Mouse (Mus musculus): ENCODE results near the gene Sept14. TPM values are rescaled to one million over a fixed set of nuclear protein-coding genes. Genes with fewer than 3 reads are reported as not detected.
"Not testable (repeated sequence)": the region's sequence is repeated elsewhere in the genome, so short reads cannot be mapped to it uniquely, and the experiment has no call there.

Gene Sept14
- polyA plus RNA-seq, 1 experiment from 2014 or later: not detected

DNA sequence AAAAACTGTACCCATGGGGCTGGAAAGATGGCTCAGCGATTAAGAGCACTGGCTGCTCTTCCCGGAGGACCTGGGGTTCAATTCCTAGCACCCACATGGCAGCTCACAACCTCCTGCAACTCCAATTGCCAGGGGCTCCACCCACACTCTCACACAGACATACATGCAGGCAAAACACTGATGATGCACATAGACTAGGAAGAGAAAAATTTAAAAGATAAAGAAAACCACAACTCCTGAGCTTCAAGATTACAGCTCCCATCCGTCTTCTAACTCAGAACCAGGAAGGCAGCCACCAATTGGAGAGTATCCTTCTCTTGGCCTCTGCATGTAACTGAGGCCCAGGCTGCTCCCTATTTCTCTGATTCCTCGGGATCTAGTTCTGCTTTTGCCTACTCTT, 16.0 kb upstream of the Sept14 start:
- H3K27ac ChIP-seq (replicated peaks): no peak overlapping the region
- peak overlapping the region; percentile 92; the same call in 1 of the 2 replicates for H3K4me3 ChIP-seq
- no peak overlapping the region for H3K9ac ChIP-seq (replicated peaks)
- H3K4me2 ChIP-seq (replicated peaks): peak overlapping the region; percentile 56; the same call in 1 of the 2 replicates
- peaks cover 26% of the 10 kb centered on the region for H3K4me1 ChIP-seq
- WGBS: 59% methylated on average over 4 of the region's 4 CpGs
- peaks cover 10% of the 10 kb centered on the region for H3K36me3 ChIP-seq
- 0 out of 2 replicates have a peak, but pooled peaks cover 2% of the 10 kb centered on the region for H3K27me3 ChIP-seq
- ATAC-seq (ENCODE audit: low FRiP score, low read depth): no peak
- no peaks in the 10 kb centered on the region for H3K9me3 ChIP-seq

GRCm38 (mm10) chr5:129720176-129720575, 11.9 kb upstream of the Sept14 start:
- peaks cover 32% of the 10 kb centered on the region for H3K36me3 ChIP-seq
- no peak overlapping the region for H3K4me2 ChIP-seq (replicated peaks)
- no peak overlapping the region for H3K9ac ChIP-seq (replicated peaks)
- whole genome bisulfite sequencing: 88% methylated on average over 3 of the region's 3 CpGs
- peaks cover 6% of the 10 kb centered on the region for H3K4me1 ChIP-seq
- H3K9me3 ChIP-seq: no peaks in the 10 kb centered on the region
- no peak overlapping the region for H3K27ac ChIP-seq (replicated peaks)
- no peak for ATAC-seq (ENCODE audit: low FRiP score, low read depth)
- H3K27me3 ChIP-seq: 0 out of 2 replicates have a peak, but pooled peaks cover 2% of the 10 kb centered on the region
- H3K4me3 ChIP-seq: no peak overlapping the region

DNA sequence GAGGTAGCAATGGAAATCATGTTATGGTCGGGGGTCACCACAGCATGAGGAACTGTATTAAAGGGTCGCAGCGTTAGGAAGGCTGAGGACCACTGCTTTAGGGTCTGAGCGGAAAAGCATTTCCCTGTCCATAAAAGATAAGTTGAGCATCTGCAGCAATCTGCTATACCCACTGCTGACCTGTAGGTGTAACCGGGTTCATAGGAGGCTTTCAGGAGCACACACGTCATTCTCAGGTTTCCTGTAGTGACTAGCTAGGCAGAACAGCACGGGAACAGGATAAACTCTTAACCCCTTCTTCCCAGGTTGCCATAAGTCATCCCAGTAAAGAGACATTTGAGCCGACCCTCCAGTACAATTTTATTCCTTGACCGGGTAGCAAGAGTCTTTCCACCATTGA, 8.7 kb upstream of the Sept14 start:
- Histone ChIP-seq H3K9me3 (no peaks in the 10 kb centered on the region), H3K27ac (replicated peaks) (no peak overlapping the region), H3K4me1 (peaks cover 9% of the 10 kb centered on the region), H3K9ac (replicated peaks) (no peak overlapping the region), H3K4me2 (replicated peaks) (no peak overlapping the region), H3K27me3 (no peaks in the 10 kb centered on the region), H3K36me3 (peaks cover 32% of the 10 kb centered on the region), H3K4me3 (no peak overlapping the region)
- ATAC-seq (ENCODE audit: low FRiP score, low read depth): no peak
- WGBS: 86% methylated on average over 9 of the region's 9 CpGs

DNA sequence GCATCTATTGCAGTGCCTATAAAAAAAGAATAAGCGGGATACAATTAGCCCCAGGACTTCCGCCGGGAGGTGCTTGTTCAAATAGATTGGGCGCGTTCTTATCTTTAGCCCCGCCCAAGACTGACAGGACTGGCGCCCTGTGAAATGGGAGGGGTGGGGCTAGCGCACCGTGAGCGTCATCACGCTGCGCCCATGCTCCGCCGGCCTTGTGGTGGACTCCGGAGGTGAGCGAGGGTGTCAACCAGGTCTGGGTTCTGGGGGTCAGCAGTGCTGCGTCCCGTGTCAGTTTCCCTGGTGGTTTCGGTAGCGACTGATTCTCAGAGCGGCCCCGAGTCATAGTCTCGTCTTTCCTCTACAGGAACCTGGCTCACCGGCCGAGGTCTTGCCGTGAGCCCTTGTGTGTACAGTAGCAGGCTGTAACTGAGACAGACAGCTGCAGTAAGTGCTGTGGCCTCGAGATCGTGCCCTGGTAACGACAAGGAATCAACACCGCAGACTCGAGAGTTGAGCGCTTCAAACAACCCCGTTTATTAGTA, 7.1 kb upstream of the Sept14 start, which contains the start of gene Mrps17:
Mrps17 (plus strand) TSS at position 172 of the 536 bp plus-strand sequence.
- under 1% methylated on average over 33 of the region's 33 CpGs for WGBS
- H3K27me3 ChIP-seq: 0 out of 2 replicates have a peak, but pooled peaks cover under 1% of the 10 kb centered on the region
- peak within 1 kb of the TSS; percentile 81 for H3K4me3 ChIP-seq
- peak within 1 kb of the TSS; percentile 69 for H3K4me2 ChIP-seq (replicated peaks)
- H3K9ac ChIP-seq (replicated peaks): peak within 1 kb of the TSS; percentile 82
- peaks cover 9% of the 10 kb centered on the region for H3K4me1 ChIP-seq
- peak; percentile 97 for ATAC-seq (ENCODE audit: low FRiP score, low read depth)
- H3K9me3 ChIP-seq: no peaks in the 10 kb centered on the region
- no peak within 1 kb of the TSS for H3K27ac ChIP-seq (replicated peaks)
- H3K36me3 ChIP-seq: peaks cover 32% of the 10 kb centered on the region

- H3K27ac ChIP-seq (replicated peaks): no peak overlapping the region
- H3K4me3 ChIP-seq: no peak overlapping the region
- no peaks in the 10 kb centered on the region for H3K27me3 ChIP-seq
- no peak overlapping the region for H3K9ac ChIP-seq (replicated peaks)
- H3K4me1 ChIP-seq: no peaks in the 10 kb centered on the region
- no peaks in the 10 kb centered on the region for H3K36me3 ChIP-seq
- H3K4me2 ChIP-seq (replicated peaks): no peak overlapping the region
- no peaks in the 10 kb centered on the region for H3K9me3 ChIP-seq
- no peak for ATAC-seq (ENCODE audit: low FRiP score, low read depth)
Observed at GRCm38 (mm10) chr5:129703368-129703767, 4.9 kb downstream of the Sept14 start.

GRCm38 (mm10) chr5:129701706-129702105, 6.6 kb downstream of the Sept14 start:
- H3K9ac ChIP-seq (replicated peaks): no peak overlapping the region
- H3K27me3 ChIP-seq: no peaks in the 10 kb centered on the region
- no peak overlapping the region for H3K4me3 ChIP-seq
- no peaks in the 10 kb centered on the region for H3K4me1 ChIP-seq
- H3K36me3 ChIP-seq: no peaks in the 10 kb centered on the region
- no peak overlapping the region for H3K4me2 ChIP-seq (replicated peaks)
- no peaks in the 10 kb centered on the region for H3K9me3 ChIP-seq
- no peak overlapping the region for H3K27ac ChIP-seq (replicated peaks)
- no peak for ATAC-seq (ENCODE audit: low FRiP score, low read depth)
- WGBS: 76% methylated on average over 1 of the region's 1 CpGs

- no peaks in the 10 kb centered on the region for H3K36me3 ChIP-seq
- no peak overlapping the region for H3K27ac ChIP-seq (replicated peaks)
- no peaks in the 10 kb centered on the region for H3K9me3 ChIP-seq
- H3K27me3 ChIP-seq: no peaks in the 10 kb centered on the region
- no peaks in the 10 kb centered on the region for H3K4me1 ChIP-seq
- no peak overlapping the region for H3K9ac ChIP-seq (replicated peaks)
- WGBS: 36% methylated on average over 2 of the region's 2 CpGs
- H3K4me2 ChIP-seq (replicated peaks): no peak overlapping the region
- ATAC-seq (ENCODE audit: low FRiP score, low read depth): no peak
- no peak overlapping the region for H3K4me3 ChIP-seq
Observed at GRCm38 (mm10) chr5:129700506-129700905, 7.8 kb downstream of the Sept14 start.

GRCm38 (mm10) chr5:129690528-129690927, 17.8 kb downstream of the Sept14 start:
- no peak overlapping the region for H3K9ac ChIP-seq (replicated peaks)
- no peaks in the 10 kb centered on the region for H3K36me3 ChIP-seq
- H3K4me3 ChIP-seq: no peak overlapping the region
- ATAC-seq (ENCODE audit: low FRiP score, low read depth): no peak
- no peak overlapping the region for H3K27ac ChIP-seq (replicated peaks)
- 87% methylated on average over 3 of the region's 3 CpGs for WGBS
- no peaks in the 10 kb centered on the region for H3K4me1 ChIP-seq
- H3K4me2 ChIP-seq (replicated peaks): no peak overlapping the region
- no peaks in the 10 kb centered on the region for H3K9me3 ChIP-seq
- H3K27me3 ChIP-seq: no peaks in the 10 kb centered on the region

- WGBS: 88% methylated on average over 7 of the region's 7 CpGs
- no peaks in the 10 kb centered on the region for H3K9me3 ChIP-seq
- no peak overlapping the region for H3K27ac ChIP-seq (replicated peaks)
- no peaks in the 10 kb centered on the region for H3K27me3 ChIP-seq
- no peaks in the 10 kb centered on the region for H3K36me3 ChIP-seq
- H3K4me3 ChIP-seq: no peak overlapping the region
- no peak for ATAC-seq (ENCODE audit: low FRiP score, low read depth)
- H3K4me1 ChIP-seq: no peaks in the 10 kb centered on the region
- H3K9ac ChIP-seq (replicated peaks): no peak overlapping the region
- no peak overlapping the region for H3K4me2 ChIP-seq (replicated peaks)
Observed at GRCm38 (mm10) chr5:129687621-129688020, 20.7 kb downstream of the Sept14 start.

DNA sequence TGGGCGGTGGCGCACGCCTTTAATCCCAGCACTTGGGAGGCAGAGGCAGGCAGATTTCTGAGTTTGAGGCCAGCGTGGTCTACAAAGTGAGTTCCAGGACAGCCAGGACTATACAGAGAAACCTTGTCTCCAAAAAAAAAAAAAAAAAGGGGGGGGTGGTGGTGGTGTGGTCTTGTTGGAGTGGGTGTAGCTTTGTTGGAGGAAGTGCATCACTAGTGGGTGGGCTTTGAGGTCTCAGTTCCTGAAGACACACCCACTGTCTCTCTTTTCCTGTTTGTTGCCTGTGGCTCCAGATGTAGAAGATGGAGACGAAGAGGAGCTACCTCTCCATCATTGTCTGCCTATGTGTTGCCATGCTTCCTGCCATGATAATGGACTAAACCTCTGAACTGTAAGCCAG, 23.2 kb downstream of the Sept14 start:
- H3K4me1 ChIP-seq; H3K9me3 ChIP-seq; H3K27ac ChIP-seq (replicated peaks); H3K27me3 ChIP-seq; ATAC-seq (ENCODE audit: low FRiP score, low read depth); H3K9ac ChIP-seq (replicated peaks); H3K4me3 ChIP-seq; H3K4me2 ChIP-seq (replicated peaks); H3K36me3 ChIP-seq: not testable (repeated sequence)
- 96% methylated on average over 5 of the region's 5 CpGs for WGBS

- 2% methylated on average over 23 of the region's 23 CpGs for WGBS
- no peaks in the 10 kb centered on the region for H3K27me3 ChIP-seq
- H3K27ac ChIP-seq (replicated peaks): 0 out of 2 replicates have a peak within 1 kb of the TSS, but pooled peaks have one; percentile 46
Observed at GRCm38 (mm10) chr5:129670036-129670458, 38.3 kb downstream of the Sept14 start, which contains the start of gene Zfp11. TSS of gene Zfp11 (minus strand) at chr5:129670099.

DNA sequence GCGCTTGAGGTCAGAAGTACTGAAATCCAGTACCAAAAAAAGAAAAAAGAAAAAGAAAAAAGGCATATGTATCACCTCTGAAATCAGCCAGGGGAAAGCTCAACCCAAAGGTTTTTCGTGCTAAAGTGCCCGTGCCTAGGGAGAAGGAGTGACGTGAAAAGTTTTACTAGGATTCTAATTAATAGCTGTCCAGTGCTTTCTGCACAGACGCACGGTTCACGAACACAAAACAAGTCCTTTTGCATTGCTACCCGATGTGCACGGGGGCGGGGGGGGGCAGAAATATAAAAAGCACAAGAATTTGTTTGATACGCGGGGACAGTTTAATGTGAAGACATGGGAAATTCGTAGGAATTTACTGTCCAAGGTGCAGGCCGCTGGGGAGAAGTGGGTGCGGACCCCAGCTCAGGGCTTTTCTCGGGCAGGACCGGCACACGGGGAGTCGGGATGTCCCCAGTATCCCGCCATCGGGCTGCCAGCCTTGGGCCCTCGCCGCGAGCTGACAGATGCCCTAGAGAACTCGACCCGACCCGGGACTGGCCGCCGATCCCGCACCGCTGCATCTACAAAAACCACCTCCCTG, 38.8 kb downstream of the Sept14 start:
- Histone ChIP-seq H3K4me2 (replicated peaks) (peak overlapping the region; percentile 75), H3K4me1 (peaks cover 12% of the 10 kb centered on the region), H3K4me3 (peak overlapping the region; percentile 88), H3K27me3 (no peaks in the 10 kb centered on the region), H3K27ac (replicated peaks) (0 out of 2 replicates have a peak overlapping the region, but pooled peaks have one; percentile 46), H3K9ac (replicated peaks) (peak overlapping the region; percentile 84), H3K36me3 (no peaks in the 10 kb centered on the region), H3K9me3 (0 out of 2 replicates have a peak, but pooled peaks cover 10% of the 10 kb centered on the region)
- peak; percentile 60; the same call in 1 of the 2 replicates for ATAC-seq (ENCODE audit: low FRiP score, low read depth)
- 1% methylated on average over 31 of the region's 31 CpGs for WGBS

More at GRCm38 (mm10) chr5:129670036-129670458, 38.3 kb downstream of the Sept14 start, which contains the start of gene Zfp11:
- Histone ChIP-seq H3K4me1 (peaks cover 12% of the 10 kb centered on the region), H3K36me3 (no peaks in the 10 kb centered on the region), H3K9ac (replicated peaks) (peak within 1 kb of the TSS; percentile 84), H3K4me2 (replicated peaks) (peak within 1 kb of the TSS; percentile 75), H3K9me3 (peaks cover 15% of the 10 kb centered on the region; the same call in 1 of the 2 replicates), H3K4me3 (peak within 1 kb of the TSS; percentile 88)
- ATAC-seq (ENCODE audit: low FRiP score, low read depth): peak; percentile 63
